Mouse (Mus musculus) G1E-ER4 (cell line): Measurements from ENCODE around the gene Adh4. TPM values are rescaled to one million over a fixed set of nuclear protein-coding genes. Genes with fewer than 3 reads are reported as not detected.

Source experiments
- GATA1 ChIP-seq: IDR thresholded peaks from one replicate; pipeline ENCODE4 v1.8.0; 2012; ENCODE audit warnings: low read length, inconsistent platforms
- polyA plus RNA-seq: library from polyadenylated mRNA; stranded (reverse); fragments of >175 nt; gene quantifications from 2 replicates; pipeline ENCODE4 v1.2.3, GENCODE M21; 2012

Adh4 gene
- not detected in 2 replicates for polyA plus RNA-seq

DNA sequence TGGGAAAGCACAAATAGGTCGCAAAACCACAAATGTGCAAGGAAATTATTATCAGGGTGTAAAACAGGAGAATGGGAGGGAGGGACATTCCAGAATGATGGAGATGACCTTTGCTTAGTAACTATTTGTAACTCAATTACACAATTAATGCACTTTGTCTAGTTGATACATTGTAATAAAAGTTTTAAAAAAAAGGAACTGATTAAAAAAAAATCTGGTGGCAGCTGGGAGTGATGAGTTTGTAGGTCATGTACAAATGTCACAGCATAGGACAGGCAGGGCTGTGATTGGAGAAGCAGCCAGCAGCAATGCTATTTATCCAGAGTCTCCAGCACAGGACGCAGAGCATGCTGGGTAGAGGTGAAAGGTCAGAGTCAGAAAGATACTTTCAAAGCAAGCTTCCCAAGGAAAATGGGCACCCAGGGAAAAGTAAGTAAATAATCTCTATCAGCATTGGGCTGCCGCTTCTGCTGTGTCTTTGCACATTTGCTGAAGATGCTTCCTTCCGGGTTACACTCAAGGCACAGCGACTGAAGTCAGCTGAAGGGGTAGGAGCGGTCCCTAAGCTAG is at the start of gene Adh4:
TSS of gene Adh4 (plus strand) at position 346 of the 570 bp plus-strand sequence.
- no peak for TF ChIP-seq GATA1

DNA sequence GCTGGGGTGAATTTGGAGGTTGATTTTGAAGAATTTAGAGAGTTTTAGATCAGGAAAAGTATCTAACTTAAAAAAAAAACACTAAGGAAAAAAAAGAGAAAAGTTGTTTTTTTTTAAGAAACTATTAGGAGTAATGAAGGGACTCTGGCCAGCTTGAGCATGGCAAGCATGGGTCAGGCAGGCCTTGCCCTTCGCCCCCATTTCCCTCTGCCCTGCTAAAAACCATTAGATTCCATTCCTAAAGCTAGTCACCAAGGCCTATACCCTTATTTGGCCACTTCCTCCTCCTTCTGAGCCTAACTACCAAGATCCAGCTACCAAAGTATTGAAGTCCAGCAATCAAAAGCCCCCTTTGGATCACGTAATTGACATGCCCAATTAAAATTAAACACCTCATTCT is 49.1 kb upstream of the Adh4 start:
- no peak for TF ChIP-seq GATA1

DNA sequence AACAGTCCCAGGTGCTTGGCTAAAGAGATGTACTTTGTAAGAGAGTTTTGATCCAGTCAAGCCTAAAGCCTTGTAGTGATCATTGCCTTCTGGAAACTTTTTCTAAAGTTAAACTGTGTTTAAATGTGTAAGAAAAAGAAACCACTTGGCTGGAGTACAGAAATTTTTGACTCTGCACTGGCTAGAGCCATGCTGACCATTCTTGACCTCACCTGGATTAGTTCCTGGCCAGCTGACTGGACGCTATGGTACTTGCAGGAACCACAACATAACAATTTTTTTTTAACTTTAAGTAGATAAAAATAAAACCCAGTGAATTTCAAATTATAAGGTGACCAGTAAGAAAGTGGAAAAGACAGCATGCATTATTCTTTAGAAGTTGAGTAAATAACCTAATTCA is 45.7 kb upstream of the Adh4 start:
- no peak for TF ChIP-seq GATA1

DNA sequence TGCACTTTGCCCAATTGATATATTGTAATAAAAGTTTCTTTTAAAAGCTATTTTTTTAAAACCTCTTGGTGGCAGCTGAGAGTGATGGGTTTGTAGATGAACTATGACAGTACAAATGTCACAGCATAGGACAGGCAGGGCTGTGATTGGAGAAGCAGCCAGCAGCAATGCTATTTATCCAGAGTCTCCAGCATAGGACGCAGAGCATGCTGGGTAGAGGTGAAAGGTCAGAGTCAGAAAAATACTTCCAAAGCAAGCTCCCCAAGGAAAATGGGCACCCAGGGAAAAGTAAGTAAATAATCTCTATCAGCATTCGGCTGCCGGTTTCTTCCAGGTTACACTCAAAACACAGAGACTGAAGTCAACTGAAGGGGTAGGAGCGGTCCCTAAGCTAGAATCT is 41.3 kb upstream of the Adh4 start:
- TF ChIP-seq GATA1, result no peak

DNA sequence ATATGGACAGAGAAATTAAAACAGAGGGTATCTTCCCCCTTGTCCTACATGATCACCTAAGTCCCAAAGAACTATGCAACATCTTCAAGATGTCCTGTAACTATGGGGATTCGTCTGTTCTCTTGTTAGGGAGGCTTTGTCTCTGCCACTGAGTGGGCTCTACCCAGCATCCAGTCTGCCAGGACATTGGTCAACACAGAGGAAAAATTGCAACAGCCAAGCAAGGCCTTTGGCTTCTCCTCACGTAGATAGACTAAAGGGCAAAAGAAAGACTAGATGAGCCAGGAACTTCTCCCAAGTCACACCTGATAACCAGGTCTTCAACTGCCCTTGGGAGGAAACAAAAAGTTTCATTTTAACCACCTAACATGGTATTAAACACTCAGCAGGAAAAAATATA is 40.1 kb upstream of the Adh4 start:
- TF ChIP-seq GATA1, result no peak

DNA sequence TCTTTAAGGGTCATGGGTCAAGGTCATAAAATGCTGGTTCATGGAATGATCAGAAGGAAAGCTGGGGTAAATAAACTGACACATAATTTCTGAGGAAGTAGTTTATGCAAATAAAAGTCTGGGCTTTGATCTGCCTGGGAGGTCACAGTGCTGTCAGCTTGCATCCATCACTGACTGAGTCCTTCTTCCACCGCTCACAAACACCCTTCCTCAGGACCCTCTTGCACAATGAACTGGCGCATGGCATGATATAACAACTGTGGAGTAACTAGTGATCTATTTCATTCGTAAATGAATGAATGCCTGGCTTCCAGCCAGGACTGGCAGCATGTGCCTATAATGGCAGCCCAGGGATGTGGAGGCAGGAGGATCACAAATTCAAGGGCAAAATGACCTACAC is 34.1 kb upstream of the Adh4 start:
- TF ChIP-seq GATA1, result no peak

DNA sequence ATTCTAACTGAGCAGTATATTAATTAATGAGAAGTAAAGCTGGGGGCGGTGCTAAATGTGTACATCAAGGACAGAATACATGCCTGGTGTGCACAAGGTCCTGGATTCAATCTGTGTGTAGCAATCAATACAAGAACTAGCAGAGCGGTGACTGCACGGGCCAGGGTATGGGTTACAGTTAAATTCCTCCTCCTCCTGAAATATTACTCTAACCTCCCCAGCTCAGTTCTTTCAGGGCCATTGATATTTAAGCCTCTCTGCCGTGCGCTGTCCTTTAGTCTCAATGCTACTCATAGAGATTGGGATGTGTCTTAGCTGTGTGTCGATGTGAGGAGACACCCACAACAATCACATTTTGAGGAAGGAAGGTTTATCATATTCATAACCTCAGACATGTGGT is 28.1 kb upstream of the Adh4 start:
- no peak for TF ChIP-seq GATA1

DNA sequence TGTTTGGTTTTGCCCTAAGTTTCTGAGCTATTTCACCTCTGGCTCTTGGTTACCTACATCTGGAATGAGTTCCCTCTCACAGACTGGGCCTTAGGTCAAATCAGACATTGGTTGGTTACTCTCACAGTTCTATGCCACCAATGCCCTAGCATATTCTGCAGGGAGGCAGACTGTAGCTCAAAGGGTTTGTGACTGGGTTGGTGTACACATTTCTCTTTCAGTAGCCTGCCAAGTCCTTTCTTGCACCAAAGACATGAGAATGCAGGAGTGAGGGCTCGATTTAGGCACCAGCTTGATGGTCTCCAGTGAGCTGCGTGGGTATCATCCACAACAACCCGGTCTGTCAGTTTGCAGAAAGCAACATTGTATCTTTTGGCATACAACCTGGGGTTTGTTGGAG is 10.4 kb upstream of the Adh4 start:
- TF ChIP-seq GATA1, result no peak

DNA sequence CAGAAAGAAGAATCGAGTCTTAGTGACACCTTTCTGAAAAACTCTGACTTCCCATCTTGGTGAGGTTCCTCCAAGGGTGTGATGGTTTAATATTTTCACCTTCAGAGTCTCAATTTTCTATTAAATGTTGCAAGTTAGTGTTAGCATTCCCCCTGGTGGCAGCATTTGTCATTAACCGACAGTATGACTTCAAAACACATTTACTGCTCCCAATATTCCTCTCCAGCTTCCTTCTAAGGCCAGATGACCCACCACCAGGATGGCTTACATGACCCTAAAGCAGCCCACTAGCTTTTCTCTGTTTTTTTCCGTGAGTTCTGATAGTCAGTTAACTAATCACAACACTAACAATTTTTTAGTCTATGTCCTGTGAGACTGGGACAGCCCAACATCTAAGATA is 9.9 kb upstream of the Adh4 start:
- TF ChIP-seq GATA1, result no peak

DNA sequence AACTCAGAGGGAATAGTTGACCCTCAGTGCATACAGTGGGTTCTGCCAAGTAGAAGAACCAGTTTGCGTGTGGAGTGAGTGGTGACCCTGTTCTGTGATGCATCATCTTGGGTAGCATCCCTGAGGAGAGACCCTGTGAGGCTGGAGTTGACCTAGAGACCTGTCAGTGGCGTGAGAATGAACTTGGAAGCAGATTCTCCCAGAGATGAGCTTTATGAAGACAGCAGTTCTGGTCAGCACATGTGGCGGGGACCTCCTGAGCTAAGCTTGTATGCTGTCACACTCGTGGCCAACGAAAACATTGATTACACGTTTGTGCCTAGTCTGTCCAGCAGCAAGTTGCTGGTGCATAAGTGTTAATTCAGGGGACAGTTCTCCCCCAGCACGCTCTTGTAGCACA is 9.4 kb upstream of the Adh4 start:
- no peak for TF ChIP-seq GATA1

DNA sequence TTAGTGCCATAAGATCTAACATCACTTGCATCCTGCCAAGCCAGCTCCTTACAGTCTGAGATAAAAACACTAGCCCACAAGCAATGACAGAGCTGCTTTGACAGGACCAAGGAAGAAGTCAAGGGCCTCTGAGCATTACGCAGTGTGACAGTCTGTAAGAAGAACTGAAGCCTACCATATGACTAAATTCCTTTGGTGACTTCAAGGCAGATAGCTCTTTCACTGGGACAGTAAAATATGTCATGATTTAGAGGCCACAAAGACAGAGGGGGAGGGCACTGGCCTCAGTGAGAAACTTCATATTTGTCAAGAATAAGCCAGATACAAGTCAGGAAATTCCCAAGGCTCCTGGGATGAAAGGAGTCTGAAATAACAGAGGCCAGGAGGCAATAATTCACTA is 7.3 kb upstream of the Adh4 start:
- no peak for TF ChIP-seq GATA1

DNA sequence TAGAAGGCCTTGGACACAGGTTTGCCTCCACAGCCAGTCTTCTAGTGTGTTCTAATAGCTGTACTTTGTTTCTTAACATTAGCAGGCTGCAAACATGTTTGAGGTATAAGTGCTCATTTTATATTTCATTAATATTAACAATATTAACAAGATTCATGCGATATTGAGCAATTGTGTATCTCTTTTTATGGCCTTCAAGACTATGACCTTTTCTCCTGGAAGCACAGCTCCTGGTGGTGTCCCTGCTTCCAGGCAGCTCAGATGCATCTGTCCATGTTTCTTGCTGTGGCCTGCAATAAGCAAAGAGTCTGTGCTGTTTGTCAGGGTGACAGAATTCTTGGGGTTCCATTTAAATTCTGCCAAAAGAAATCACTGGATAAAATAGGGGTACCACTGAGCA is 5.7 kb upstream of the Adh4 start:
- no peak for TF ChIP-seq GATA1

DNA sequence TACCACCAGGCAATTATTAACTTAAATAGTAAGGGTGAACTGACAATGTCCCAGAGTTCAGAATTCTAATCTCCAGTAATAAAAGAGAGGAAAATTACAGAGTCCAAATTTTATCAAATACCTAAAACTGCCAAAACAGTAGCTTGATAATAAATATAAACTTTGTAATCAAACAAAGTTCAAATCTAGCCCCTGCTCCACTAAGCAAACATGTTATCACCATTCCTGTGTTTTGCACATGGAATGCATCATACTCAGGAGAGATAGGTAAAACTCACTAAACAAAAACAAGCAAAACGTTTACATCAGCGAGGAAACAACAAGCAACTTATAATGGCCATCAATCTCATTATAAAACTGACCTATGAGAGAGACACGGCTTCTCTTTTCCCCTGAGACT is 5.1 kb upstream of the Adh4 start:
- no peak for TF ChIP-seq GATA1

DNA sequence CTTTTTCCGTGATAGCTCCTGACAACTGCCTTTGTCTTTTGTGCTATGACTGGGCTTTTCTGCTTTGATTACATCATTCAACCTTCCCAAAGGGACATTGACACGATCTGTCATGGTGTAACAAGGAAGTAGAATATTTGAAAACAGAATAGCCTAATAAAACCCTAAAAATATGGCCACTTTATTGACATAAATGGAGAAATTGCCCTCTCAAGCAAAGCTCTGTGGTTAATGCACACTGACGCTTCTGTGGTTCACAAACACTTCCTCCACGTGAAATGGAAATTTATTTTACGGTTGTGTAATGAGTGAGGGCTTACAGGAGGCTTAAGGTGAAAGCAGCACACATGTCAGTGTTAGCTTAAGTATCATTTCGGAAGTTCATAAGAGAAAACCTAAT is 4.1 kb downstream of the Adh4 start:
- TF ChIP-seq GATA1, result no peak

DNA sequence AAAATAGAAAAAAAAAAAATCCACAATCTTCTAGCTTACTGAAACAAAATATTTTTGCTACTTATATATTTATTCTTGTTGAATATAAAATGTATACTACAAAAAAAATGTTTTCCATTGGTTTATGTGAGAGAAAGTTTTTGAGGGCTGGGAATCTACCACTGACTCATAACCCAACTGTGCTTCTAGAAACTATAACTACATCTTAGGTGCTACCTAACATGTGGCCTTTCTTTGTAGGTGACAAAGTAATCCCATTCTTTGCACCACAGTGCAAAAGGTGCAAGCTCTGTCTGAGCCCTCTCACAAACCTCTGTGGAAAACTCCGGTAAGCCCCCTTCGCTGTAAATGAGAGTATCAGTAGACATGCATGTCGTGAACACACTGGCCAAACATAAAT is 5.1 kb downstream of the Adh4 start:
- no peak for TF ChIP-seq GATA1

DNA sequence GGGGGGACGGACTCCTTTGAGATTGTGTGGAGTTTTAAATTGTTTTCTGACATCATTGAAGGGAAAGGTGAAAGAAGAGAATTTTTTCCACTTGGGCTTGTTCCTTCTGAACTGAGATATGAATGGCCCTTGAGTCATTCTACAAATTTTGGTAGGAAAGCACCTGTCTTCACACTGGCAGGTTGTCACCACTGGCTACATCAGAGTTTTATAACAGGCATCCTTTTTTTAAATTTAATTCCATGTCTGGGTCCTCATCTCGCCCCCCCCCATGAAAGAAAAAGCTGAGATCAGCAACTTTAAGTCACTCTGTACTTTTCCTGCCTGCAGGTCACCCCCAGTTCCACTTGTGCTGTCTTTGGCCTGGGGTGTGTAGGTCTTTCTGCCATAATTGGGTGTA is 8.4 kb downstream of the Adh4 start:
- no peak for TF ChIP-seq GATA1

DNA sequence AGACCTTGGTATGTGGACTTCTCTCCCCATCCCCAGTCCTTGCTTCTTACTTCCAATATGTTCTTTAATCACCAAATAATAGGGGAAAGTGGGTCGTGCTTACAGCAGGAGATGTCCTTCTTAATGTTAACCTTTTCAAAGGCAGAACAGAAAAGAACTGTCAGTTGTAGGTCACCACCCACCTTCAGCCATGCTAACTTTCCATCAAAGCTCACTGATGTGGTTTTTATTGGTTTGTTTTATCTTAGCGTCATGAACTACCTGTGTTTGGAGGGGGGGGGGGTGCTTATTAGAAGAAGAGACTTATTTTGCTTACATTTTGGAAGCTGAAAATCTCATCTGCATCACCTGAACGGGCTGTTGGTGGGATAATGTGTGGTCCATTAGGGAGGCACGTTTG is 9.0 kb downstream of the Adh4 start:
- TF ChIP-seq GATA1, result no peak

DNA sequence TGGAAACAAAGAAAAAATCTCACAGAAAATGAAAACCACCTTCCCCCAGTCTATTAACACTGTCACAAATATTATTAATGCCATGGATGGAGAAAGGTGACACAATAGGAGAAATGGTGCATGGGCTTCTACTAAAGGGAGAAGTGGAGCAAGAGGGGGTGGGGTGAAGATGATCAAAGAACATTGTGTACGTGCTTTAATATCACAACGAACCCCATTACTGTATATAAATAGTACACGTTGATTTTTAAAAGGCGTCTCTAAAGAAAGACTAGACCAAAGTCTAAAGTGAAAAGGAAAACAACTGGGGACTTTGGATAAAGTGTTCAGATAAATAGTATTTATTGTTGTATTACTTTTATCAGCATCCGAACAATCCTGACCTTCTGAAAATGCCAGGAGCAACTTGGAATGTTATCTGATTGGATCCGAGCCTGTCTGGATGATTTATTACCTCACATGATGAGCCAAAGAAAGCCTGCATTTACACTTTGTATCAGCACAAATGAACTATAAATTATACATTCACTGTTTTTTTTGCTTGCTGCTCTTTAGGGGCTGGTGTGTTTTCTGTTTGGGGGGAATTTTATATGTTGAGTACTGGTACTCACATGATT is 15.2 kb downstream of the Adh4 start:
- TF ChIP-seq GATA1, result no peak
